Mouse (Mus musculus): ENCODE results near the gene Zdhhc7. TPM values are rescaled to one million over a fixed set of nuclear protein-coding genes. Genes with fewer than 3 reads are reported as not detected.

Gene Zdhhc7
- polyA plus RNA-seq, 1 experiment, result 25.6 TPM

- Histone ChIP-seq H3K4me3 (ENCODE audit: insufficient read depth, low read length) (no peak overlapping the region), H3K4me1 (ENCODE audit: control insufficient read depth, insufficient read depth, low read length) (no peaks in the 10 kb centered on the region), H3K27ac (ENCODE audit: insufficient read depth, low read length) (no peak overlapping the region)
- no peak for TF ChIP-seq CTCF (IDR thresholded peaks at IDR 0.05; ENCODE audit: borderline replicate concordance, insufficient read depth, low read length)
Measured at GRCm38 (mm10) chr8:120133169-120133568, 31.9 kb upstream of the Zdhhc7 start.

GRCm38 (mm10) chr8:120131158-120131557 lies 29.9 kb upstream of the Zdhhc7 start:
- Histone ChIP-seq H3K27ac (ENCODE audit: insufficient read depth, low read length) (no peak overlapping the region), H3K4me3 (ENCODE audit: insufficient read depth, low read length) (no peak overlapping the region), H3K4me1 (ENCODE audit: control insufficient read depth, insufficient read depth, low read length) (peaks cover 2% of the 10 kb centered on the region; the same call in 1 of the 2 replicates)
- no peak for TF ChIP-seq CTCF (IDR thresholded peaks at IDR 0.05; ENCODE audit: borderline replicate concordance, insufficient read depth, low read length)
- no peak for TF ChIP-seq POLR2A (IDR thresholded peaks at IDR 0.05; ENCODE audit: low read depth, low read length)

GRCm38 (mm10) chr8:120129547-120129946 lies 28.3 kb upstream of the Zdhhc7 start:
- peaks cover 2% of the 10 kb centered on the region; the same call in 1 of the 2 replicates for H3K4me1 ChIP-seq (ENCODE audit: control insufficient read depth, insufficient read depth, low read length)
- H3K4me3 ChIP-seq (ENCODE audit: insufficient read depth, low read length), result no peak overlapping the region
- no peak overlapping the region for H3K27ac ChIP-seq (ENCODE audit: insufficient read depth, low read length)
- TF ChIP-seq POLR2A (IDR thresholded peaks at IDR 0.05; ENCODE audit: low read depth, low read length) (no peak), CTCF (IDR thresholded peaks at IDR 0.05; ENCODE audit: borderline replicate concordance, insufficient read depth, low read length) (no peak)

GRCm38 (mm10) chr8:120126357-120127161 lies 25.3 kb upstream of the Zdhhc7 start:
- H3K27ac ChIP-seq (ENCODE audit: insufficient read depth, low read length), result no peak overlapping the region
- peaks cover 2% of the 10 kb centered on the region; the same call in 1 of the 2 replicates for H3K4me1 ChIP-seq (ENCODE audit: control insufficient read depth, insufficient read depth, low read length)
- no peak overlapping the region for H3K4me3 ChIP-seq (ENCODE audit: insufficient read depth, low read length)
- TF ChIP-seq CTCF (IDR thresholded peaks at IDR 0.05; ENCODE audit: borderline replicate concordance, insufficient read depth, low read length), result no peak
- TF ChIP-seq POLR2A (IDR thresholded peaks at IDR 0.05; ENCODE audit: low read depth, low read length), result no peak

- no peak overlapping the region for H3K27ac ChIP-seq (ENCODE audit: insufficient read depth, low read length)
- TF ChIP-seq POLR2A (IDR thresholded peaks at IDR 0.05; ENCODE audit: low read depth, low read length) (no peak), CTCF (IDR thresholded peaks at IDR 0.05; ENCODE audit: borderline replicate concordance, insufficient read depth, low read length) (no peak)
- no peak overlapping the region for H3K4me3 ChIP-seq (ENCODE audit: insufficient read depth, low read length)
Measured at GRCm38 (mm10) chr8:120124836-120125389, 23.6 kb upstream of the Zdhhc7 start.

GRCm38 (mm10) chr8:120124261-120124660 lies 23.0 kb upstream of the Zdhhc7 start:
- Histone ChIP-seq H3K27ac (ENCODE audit: insufficient read depth, low read length) (no peak overlapping the region), H3K4me3 (ENCODE audit: insufficient read depth, low read length) (no peak overlapping the region), H3K4me1 (ENCODE audit: control insufficient read depth, insufficient read depth, low read length) (peaks cover 2% of the 10 kb centered on the region; the same call in 1 of the 2 replicates)
- TF ChIP-seq POLR2A (IDR thresholded peaks at IDR 0.05; ENCODE audit: low read depth, low read length), result no peak
- no peak for TF ChIP-seq CTCF (IDR thresholded peaks at IDR 0.05; ENCODE audit: borderline replicate concordance, insufficient read depth, low read length)

More at GRCm38 (mm10) chr8:120124836-120125389, 23.6 kb upstream of the Zdhhc7 start:
- H3K4me1 ChIP-seq (ENCODE audit: control insufficient read depth, insufficient read depth, low read length), result peaks cover 2% of the 10 kb centered on the region; the same call in 1 of the 2 replicates

- TF ChIP-seq CTCF (IDR thresholded peaks at IDR 0.05; ENCODE audit: borderline replicate concordance, insufficient read depth, low read length), result no peak
- TF ChIP-seq POLR2A (IDR thresholded peaks at IDR 0.05; ENCODE audit: low read depth, low read length), result no peak
- no peak overlapping the region for H3K4me3 ChIP-seq (ENCODE audit: insufficient read depth, low read length)
- no peak overlapping the region for H3K27ac ChIP-seq (ENCODE audit: insufficient read depth, low read length)
- H3K4me1 ChIP-seq (ENCODE audit: control insufficient read depth, insufficient read depth, low read length), result no peaks in the 10 kb centered on the region
Measured at GRCm38 (mm10) chr8:120120951-120121350, 19.7 kb upstream of the Zdhhc7 start.

- no peak overlapping the region for H3K27ac ChIP-seq (ENCODE audit: insufficient read depth, low read length)
- TF ChIP-seq POLR2A (IDR thresholded peaks at IDR 0.05; ENCODE audit: low read depth, low read length), result no peak
- no peak for TF ChIP-seq CTCF (IDR thresholded peaks at IDR 0.05; ENCODE audit: borderline replicate concordance, insufficient read depth, low read length)
- no peak overlapping the region for H3K4me3 ChIP-seq (ENCODE audit: insufficient read depth, low read length)
- no peaks in the 10 kb centered on the region for H3K4me1 ChIP-seq (ENCODE audit: control insufficient read depth, insufficient read depth, low read length)
Measured at GRCm38 (mm10) chr8:120119931-120120330, 18.6 kb upstream of the Zdhhc7 start.

GRCm38 (mm10) chr8:120119429-120119828 lies 18.1 kb upstream of the Zdhhc7 start:
- Histone ChIP-seq H3K4me3 (ENCODE audit: insufficient read depth, low read length) (no peak overlapping the region), H3K27ac (ENCODE audit: insufficient read depth, low read length) (no peak overlapping the region), H3K4me1 (ENCODE audit: control insufficient read depth, insufficient read depth, low read length) (no peaks in the 10 kb centered on the region; the same call in 1 of the 2 replicates)
- TF ChIP-seq POLR2A (IDR thresholded peaks at IDR 0.05; ENCODE audit: low read depth, low read length), result no peak
- TF ChIP-seq CTCF (IDR thresholded peaks at IDR 0.05; ENCODE audit: borderline replicate concordance, insufficient read depth, low read length), result no peak

GRCm38 (mm10) chr8:120118847-120119246 lies 17.6 kb upstream of the Zdhhc7 start:
- Histone ChIP-seq H3K4me3 (ENCODE audit: insufficient read depth, low read length) (no peak overlapping the region), H3K4me1 (ENCODE audit: control insufficient read depth, insufficient read depth, low read length) (no peaks in the 10 kb centered on the region; the same call in 1 of the 2 replicates), H3K27ac (ENCODE audit: insufficient read depth, low read length) (no peak overlapping the region)
- no peak for TF ChIP-seq POLR2A (IDR thresholded peaks at IDR 0.05; ENCODE audit: low read depth, low read length)
- no peak for TF ChIP-seq CTCF (IDR thresholded peaks at IDR 0.05; ENCODE audit: borderline replicate concordance, insufficient read depth, low read length)
